Mouse (Mus musculus) urinary bladder, adult 18-20 months (tissue): ENCODE results near the gene Dct.

ENCODE experiments used
- DNase-seq, 2 experiments: peaks; one replicate each; pipeline ENCODE4 v3.0.0; 2022; ENCODE audit warnings: low spot score in 2 of 2, mixed read lengths in 2 of 2

The Dct gene

GRCm38 (mm10) chr14:118042963-118043362 lies 9.1 kb downstream of the Dct start:
- DNase-seq: no peak

DNA sequence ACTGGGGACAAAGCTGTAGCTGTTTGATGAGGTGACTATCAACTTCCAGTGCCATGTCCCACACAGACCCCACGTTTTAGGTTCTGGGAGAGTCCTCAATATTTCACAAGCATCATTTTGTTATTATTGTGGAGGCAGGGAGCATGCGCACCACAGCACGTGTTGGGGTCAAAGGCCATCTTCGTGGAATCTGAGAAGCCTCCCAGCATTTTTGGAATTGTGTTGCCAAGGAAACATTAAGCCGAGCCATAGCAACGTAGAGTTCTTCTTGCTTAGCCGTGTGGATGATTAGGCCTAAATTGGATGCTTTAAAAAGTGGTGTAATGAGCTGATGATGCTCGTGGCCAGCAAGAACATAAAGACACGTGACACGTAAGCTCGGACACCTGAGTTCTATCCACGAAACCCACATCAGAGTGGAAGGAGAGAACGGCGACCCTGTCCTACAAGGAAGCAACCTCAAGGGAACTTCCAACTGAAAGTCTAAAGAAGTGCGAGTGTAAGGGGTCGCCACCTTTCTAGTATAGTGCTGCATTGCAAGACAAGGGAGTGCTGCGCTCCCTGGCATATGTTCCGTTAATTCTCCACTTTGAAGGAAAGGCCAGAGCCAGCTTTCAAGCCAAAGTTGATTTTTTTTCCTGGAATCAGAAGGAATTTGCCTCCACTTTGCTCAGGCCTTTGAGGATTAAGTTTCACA lies 9.8 kb downstream of the Dct start:
- DNase-seq: no peak

DNA sequence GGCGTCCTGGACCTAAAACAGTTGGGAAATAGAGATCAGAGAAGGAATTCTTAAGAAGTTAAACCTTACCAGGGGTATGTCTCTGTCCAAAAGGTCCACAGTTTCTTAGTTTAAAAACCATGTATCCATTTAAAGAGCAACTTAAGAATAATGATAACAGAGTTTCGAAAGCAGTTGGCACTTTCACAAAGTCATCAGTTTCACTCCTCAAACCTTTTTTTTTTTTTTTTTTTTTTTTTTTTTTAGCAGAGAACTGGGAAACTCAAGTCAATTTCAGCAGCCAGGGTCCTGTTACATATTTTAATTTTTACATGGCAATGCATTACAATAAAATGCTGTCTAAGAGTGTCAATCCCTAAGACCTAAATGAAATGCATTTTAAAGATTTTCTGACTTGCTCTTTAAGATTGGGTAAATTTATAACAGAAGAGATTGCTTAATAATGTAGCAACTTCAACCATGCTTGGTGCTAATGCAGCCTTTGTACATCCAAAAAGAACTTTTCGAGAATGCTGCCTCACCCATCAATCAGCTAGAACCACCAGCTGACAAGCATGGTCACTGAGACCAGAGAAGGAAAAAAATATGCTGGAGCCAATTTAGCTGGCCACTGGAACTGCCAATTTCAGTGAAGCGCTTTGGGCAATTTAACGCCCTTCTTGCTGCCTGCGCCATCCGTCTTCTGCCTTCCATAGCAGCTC lies 11.3 kb downstream of the Dct start:
- no peak for DNase-seq

DNA sequence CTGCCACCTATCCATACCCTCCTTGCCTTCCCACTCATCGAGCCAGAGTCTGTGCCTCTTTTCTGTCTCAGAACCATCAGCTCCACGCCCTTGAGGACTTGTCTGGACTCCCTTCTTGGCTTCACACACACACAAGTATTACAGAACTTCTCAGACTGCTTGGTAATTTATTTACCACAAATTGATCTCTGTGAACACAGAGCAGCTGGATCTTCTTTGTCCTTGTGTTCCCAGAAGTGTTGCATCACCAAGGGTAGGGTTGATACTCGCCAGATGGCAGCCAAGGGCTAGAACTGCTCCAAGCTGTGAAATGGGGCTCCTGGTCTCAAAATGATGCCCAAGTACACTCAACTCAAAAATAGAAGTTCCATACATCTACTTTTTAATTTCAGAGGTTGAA lies 13.0 kb downstream of the Dct start:
- peak in 1 of 2 experiments; percentile 8 for DNase-seq

GRCm38 (mm10) chr14:118027564-118027963 lies 24.5 kb downstream of the Dct start:
- DNase-seq: no peak

DNA sequence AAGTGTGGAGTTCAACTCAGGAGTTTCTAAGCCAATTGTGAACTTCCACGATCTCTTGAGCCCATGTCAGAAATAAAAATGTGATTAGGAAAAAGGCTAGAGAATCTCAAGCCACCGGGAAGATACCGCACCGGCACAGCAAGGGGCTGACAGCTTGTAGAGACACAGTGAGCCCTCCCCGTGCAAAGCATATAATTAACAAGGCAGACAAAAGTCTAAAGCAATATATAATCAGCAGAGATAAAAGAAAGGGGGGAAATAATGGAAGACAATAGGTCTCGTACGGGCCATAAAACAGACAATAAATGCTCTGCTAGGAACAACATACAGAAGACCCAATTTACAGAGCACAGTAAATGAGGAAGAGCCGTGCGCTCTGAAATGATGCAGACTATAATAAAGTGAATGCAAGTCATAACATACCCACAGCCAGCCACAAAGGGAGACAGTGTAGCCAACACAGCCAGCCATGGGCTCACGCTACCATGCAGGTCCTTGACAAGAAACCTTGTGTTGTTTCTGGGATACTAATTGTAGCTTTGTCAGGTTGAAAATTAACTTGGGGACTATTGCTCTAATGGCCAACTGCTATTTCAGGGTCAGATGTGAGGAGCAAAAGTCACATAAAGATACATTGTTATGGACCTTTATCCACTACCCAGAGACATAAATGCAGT lies 30.0 kb downstream of the Dct start:
- no peak for DNase-seq

- no peak for DNase-seq
Observed at GRCm38 (mm10) chr14:118019314-118019713, 32.7 kb downstream of the Dct start.

DNA sequence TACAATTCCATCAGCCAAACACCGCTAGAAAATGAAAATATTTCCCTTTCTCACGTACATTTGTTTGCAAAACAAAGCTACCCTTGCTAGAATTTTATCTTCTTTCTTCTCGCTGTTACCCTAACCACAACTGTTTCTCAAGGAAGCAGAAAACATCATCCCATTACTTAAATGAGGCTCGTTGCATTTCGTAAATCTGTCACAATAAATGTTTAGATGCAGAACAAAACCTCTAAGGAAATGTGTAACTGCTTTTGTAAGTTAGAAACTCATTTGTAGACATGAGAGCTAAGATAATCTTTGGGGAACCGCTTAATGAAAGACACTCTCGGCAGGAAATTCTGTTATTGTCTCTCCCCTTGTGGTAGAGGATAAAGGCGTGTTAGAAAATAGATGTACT lies 38.8 kb downstream of the Dct start:
- DNase-seq: no peak

GRCm38 (mm10) chr14:118009541-118009940 lies 42.5 kb downstream of the Dct start:
- no peak for DNase-seq

DNA sequence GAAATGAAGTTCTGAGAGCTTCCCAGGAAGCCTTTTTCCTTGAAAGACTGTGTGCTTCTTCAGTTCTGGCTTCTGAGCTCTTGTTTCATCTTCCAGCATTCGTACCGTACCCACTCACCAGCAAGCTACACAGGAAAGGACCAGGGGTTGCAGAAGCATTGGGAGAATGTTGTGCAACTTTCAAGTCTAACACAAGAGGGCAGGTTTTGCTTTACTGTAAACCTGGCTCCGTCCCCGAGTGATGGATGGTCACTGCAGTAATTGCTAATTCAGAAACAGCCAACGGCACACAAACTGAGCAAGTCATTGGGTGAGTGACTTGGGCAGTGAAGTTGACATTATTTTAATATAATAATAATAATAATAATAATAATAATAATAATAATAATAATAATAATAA lies 46.3 kb downstream of the Dct start:
- DNase-seq: peak in 1 of 2 experiments; percentile 9

GRCm38 (mm10) chr14:118004434-118004833 lies 47.6 kb downstream of the Dct start:
- no peak for DNase-seq

- no peak for DNase-seq
Observed at GRCm38 (mm10) chr14:117993845-117994244, 58.2 kb downstream of the Dct start.

GRCm38 (mm10) chr14:117992600-117993256 lies 59.3 kb downstream of the Dct start:
- DNase-seq: no peak

DNA sequence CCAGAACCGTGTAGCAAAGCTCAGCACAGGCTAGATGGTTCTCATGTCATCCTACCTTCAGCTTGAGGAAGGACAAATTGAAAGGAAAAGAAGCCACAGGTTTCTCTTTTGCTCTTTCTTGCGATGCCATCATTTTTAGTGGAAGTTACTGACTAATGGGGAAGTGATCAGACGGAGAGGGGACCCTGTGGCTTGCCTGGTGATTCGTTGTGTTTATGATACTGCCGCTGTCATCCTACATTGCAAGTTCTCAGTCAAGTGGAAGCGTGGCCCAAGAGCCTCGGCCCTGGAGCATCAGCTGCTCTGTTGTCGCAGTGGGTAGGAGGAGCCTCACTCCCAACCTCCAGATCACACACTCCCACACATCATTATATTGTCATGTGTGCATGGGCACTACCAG lies 61.8 kb downstream of the Dct start:
- no peak for DNase-seq

DNA sequence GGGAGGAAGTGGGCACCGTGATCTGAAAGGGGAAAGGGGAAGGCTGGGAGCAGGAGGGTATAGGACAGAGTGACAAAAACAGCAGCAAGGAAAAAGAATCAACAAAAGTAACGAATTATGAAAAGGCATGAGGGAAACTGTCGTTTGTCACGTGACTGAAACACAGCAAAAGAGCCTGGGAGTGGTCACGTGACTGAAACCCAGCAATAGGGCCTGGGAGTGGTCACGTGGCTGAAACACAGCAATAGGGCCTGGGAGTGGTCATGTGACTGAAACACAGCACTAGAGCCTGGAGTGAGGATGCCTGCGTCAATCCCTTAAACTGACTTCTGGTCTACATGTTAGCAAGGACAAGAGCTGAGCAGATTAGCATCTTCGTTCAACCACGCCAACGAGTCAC lies 63.6 kb downstream of the Dct start:
- DNase-seq: no peak

DNA sequence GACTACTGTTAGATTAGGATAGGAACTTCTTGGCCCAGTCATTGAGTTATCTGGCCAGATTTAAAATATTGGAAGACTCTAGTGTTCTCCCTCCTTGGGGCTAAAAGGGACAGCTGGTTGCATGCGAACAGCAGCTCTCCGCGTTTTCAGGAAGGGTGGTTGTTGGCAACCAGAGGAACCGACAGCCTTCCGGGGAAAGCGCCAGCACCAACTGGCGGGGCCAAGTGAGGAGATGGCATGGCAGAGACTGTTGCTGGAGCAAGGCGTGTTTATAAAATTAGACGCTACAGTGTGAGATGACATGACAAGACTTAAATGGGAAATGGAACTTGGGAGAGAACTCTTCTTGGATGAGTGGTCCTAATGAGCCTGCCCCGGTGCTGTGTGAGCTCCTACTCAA lies 70.5 kb downstream of the Dct start:
- no peak for DNase-seq

- DNase-seq: no peak
Observed at GRCm38 (mm10) chr14:117972576-117972975, 79.5 kb downstream of the Dct start.
